Mouse (Mus musculus) intestine, postnatal 0 days (tissue): ENCODE measurements around the gene Ufsp1. TPM values are rescaled to one million over a fixed set of nuclear protein-coding genes. Genes with fewer than 3 reads are reported as not detected.

Source experiments
- ATAC-seq: fragments of 200-750 bp; cut with Nextera tagmentation; 2 replicates; pipeline ENCODE4 v1.8.0; 2017; ENCODE audit warnings: mild to moderate bottlenecking, moderate TSS enrichment, moderate library complexity
- H3K27ac ChIP-seq: fragments of 300-500 bp; sonication (generic); 2 replicates; pipeline ENCODE4 v1.5.1; 2014; ENCODE audit warnings: mild to moderate bottlenecking, low read depth, low read length, moderate library complexity
- H3K27me3 ChIP-seq: fragments of 300-500 bp; sonication (generic); replicated peaks from 2 replicates; pipeline ENCODE4 v1.6.1; 2014; ENCODE audit warnings: low read length, mixed read lengths; ENCODE audit not compliant: control insufficient read depth, insufficient read depth
- H3K36me3 ChIP-seq: fragments of 300-500 bp; sonication (generic); 2 replicates; pipeline ENCODE4 v1.6.1; 2014; ENCODE audit warnings: mild to moderate bottlenecking, moderate library complexity; ENCODE audit not compliant: control insufficient read depth, insufficient read depth
- H3K4me1 ChIP-seq: fragments of 300-500 bp; sonication (generic); replicated peaks from 2 replicates; pipeline ENCODE4 v1.6.1; 2014; ENCODE audit warnings: antibody characterized with exemption, low read length, mixed read lengths; ENCODE audit not compliant: control insufficient read depth, insufficient read depth
- H3K4me2 ChIP-seq: fragments of 300-500 bp; sonication (generic); replicated peaks from 2 replicates; pipeline ENCODE4 v1.6.1; 2014; ENCODE audit warnings: low read depth, mild to moderate bottlenecking, moderate library complexity
- H3K4me3 ChIP-seq: fragments of 300-500 bp; sonication (generic); 2 replicates; pipeline ENCODE4 v1.5.1; 2014; ENCODE audit warnings: low read depth, low read length
- H3K9ac ChIP-seq: fragments of 300-500 bp; sonication (generic); 2 replicates; pipeline ENCODE4 v1.6.1; 2014; ENCODE audit warnings: mild to moderate bottlenecking, low read depth, low read length
- H3K9me3 ChIP-seq: fragments of 300-500 bp; sonication (generic); 2 replicates; pipeline ENCODE4 v1.6.1; 2016; ENCODE audit warnings: mixed run types; ENCODE audit not compliant: control insufficient read depth
- CTCF ChIP-seq: sonication (generic); IDR thresholded peaks from 2 replicates; pipeline ENCODE4 v1.5.1; 2016; ENCODE audit warnings: low read depth, mild to moderate bottlenecking, control low read depth, antibody characterized with exemption, moderate library complexity
- WGBS: fragments of 180-500 bp; shearing (Covaris S2); extraction: QIAGEN DNeasy Blood & Tissue Kit; methylation state at CpG from one replicate; pipeline ENCODE4 v1.1.7; 2014; 5-methylcytosine and 5-hydroxymethylcytosine counted together
- polyA plus RNA-seq: library from polyadenylated mRNA; unstranded; fragments of >200 nt; fragmentation: Nextera tagmentation; extraction: Ambion mirVana; gene quantifications from 2 replicates; pipeline ENCODE4 v1.2.1, GENCODE M21; 2015

The Ufsp1 gene
- polyA plus RNA-seq, 1 experiment from 2014 or later: 10.4 TPM

DNA sequence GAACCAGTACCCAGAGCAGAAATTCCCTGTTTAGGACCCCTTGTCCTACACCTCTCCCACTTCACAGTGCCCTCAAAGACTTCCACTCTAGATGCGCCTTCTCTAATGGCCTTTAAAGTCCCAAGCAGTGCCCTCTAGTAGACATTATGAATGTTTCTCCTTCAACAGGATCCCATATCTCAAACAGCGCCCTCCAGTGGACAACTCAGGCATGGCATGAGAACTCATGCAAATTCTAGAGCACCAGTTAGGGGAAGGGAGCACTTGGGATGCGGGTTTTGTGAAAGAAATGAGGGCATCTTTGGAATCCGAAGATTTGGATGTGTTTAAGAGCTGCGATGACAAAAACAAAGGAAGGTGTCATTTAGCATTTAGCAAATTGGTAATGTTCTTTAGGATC lies 9.4 kb upstream of the Ufsp1 start:
- peaks cover 24% of the 10 kb centered on the region for H3K27me3 ChIP-seq
- peaks cover 8% of the 10 kb centered on the region for H3K4me1 ChIP-seq
- no peak overlapping the region for H3K4me2 ChIP-seq
- peak; percentile 87 for TF ChIP-seq CTCF
- no peaks in the 10 kb centered on the region for H3K36me3 ChIP-seq
- H3K27ac ChIP-seq: no peak overlapping the region
- no peak overlapping the region for H3K9ac ChIP-seq
- WGBS: 69% methylated on average over 5 of the region's 5 CpGs
- ATAC-seq: no peak
- no peaks in the 10 kb centered on the region for H3K9me3 ChIP-seq
- H3K4me3 ChIP-seq: no peak overlapping the region

DNA sequence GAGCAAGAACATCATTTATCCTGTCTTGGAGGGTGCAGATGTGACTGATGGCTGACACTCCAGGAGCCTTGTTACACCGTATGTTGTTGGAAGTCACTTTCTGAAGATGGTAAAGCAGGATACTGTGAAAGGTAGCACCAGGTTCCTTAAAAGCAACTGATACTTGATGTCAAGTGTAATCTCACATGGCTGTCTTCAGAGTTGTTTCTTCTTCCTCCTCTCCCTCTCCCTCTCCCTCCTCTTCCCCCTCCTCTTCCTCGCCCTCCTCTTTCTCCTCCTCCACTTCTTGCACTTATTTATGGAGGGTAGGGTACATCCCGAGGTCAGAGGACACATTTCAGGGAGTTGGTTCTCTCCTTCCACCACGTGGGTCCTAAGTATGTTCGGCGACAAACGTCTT lies 8.4 kb upstream of the Ufsp1 start:
- Histone ChIP-seq H3K4me3 (no peak overlapping the region), H3K4me1 (peaks cover 8% of the 10 kb centered on the region), H3K9ac (no peak overlapping the region), H3K27me3 (peaks cover 24% of the 10 kb centered on the region), H3K36me3 (no peaks in the 10 kb centered on the region), H3K27ac (no peak overlapping the region), H3K9me3 (no peaks in the 10 kb centered on the region), H3K4me2 (no peak overlapping the region)
- TF ChIP-seq CTCF: no peak
- no peak for ATAC-seq
- 20% methylated on average over 7 of the region's 7 CpGs for WGBS

DNA sequence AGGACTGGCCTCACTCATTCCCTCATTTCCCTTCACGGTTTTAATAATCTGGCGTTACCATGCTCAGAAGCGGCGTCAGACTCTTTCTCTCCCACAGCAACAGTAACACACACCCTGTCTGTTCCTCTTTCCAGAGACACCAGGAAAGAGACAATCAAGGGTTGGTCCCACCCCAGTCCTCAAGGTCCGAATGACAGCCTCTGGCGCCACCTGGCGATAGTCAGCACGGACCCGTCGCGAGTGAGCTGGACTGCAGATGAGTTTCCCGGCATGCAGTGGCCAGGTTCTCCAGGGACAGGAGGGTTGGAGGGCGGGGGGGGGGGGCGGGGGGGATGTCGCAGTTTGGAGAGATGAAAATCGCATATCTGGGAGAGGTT lies 7.8 kb upstream of the Ufsp1 start:
- under 1% methylated on average over 16 of the region's 16 CpGs for WGBS
- Histone ChIP-seq H3K4me2 (peak overlapping the region; percentile 77), H3K27me3 (peaks cover 24% of the 10 kb centered on the region), H3K27ac (peak overlapping the region; percentile 50; the same call in 1 of the 2 replicates), H3K9ac (no peak overlapping the region), H3K36me3 (no peaks in the 10 kb centered on the region), H3K9me3 (no peaks in the 10 kb centered on the region), H3K4me1 (peaks cover 8% of the 10 kb centered on the region), H3K4me3 (peak overlapping the region; percentile 27)
- peak; percentile 91 for TF ChIP-seq CTCF
- peak; percentile 68 for ATAC-seq

DNA sequence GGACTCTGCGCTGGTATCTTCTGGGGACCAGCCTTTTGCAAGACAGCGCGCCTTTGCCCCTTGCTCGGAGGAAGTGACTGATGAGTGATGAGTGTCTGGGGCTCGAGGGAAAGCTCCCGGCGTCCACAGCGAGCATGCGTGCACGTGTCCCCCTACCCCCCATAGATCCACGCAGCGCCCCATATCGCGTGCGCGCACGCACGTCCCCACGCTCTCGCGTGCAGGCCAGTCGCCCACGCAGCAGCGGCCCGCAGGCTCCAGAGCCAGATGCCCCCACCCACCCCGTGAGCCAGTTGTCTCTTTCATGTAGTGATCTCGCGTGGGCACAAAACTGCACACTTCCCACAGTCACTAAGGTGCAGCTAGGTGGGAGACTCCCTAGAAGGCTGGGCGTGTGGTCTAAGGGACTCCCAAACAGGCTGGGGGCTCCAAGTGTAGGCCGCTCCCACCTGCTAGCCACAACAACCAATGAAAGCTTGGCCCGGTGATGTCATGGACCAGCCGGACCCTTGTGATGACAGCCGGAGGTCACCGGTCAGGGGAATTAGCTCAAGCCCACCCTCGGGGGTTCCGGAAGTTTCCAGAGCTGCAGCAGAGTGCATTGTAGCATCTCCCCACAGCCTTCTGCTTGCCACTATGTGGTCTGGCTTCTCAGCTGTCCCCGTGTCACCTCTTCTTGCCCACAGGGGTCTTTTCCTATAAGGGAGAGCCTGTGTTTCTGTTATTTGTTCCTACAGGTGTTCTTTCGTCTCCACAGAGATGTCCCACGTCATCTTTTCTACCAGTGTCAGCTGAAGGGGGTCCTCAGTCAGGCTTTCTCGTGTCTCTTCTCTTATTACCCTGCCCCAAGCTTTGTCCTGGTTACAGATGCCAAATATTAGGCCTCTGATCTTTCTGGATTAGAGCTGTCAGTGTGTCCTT lies 7.1 kb upstream of the Ufsp1 start, which contains the start of gene Ache:
TSS of gene Ache (plus strand) at position 488 of the 921 bp plus-strand sequence.
- 0 out of 2 replicates have a peak within 1 kb of the TSS, but pooled peaks have one; percentile 45 for H3K9ac ChIP-seq
- peaks cover 8% of the 10 kb centered on the region for H3K4me1 ChIP-seq
- H3K27ac ChIP-seq: peak within 1 kb of the TSS; percentile 50; the same call in 1 of the 2 replicates
- no peaks in the 10 kb centered on the region for H3K9me3 ChIP-seq
- H3K4me2 ChIP-seq: peak within 1 kb of the TSS; percentile 77
- TF ChIP-seq CTCF: no peak
- 5% methylated on average over 40 of the region's 40 CpGs for WGBS
- H3K4me3 ChIP-seq: peak within 1 kb of the TSS; percentile 41
- H3K27me3 ChIP-seq: peaks cover 24% of the 10 kb centered on the region
- ATAC-seq: peak; percentile 15; the same call in 1 of the 2 replicates
- H3K36me3 ChIP-seq: no peaks in the 10 kb centered on the region

DNA sequence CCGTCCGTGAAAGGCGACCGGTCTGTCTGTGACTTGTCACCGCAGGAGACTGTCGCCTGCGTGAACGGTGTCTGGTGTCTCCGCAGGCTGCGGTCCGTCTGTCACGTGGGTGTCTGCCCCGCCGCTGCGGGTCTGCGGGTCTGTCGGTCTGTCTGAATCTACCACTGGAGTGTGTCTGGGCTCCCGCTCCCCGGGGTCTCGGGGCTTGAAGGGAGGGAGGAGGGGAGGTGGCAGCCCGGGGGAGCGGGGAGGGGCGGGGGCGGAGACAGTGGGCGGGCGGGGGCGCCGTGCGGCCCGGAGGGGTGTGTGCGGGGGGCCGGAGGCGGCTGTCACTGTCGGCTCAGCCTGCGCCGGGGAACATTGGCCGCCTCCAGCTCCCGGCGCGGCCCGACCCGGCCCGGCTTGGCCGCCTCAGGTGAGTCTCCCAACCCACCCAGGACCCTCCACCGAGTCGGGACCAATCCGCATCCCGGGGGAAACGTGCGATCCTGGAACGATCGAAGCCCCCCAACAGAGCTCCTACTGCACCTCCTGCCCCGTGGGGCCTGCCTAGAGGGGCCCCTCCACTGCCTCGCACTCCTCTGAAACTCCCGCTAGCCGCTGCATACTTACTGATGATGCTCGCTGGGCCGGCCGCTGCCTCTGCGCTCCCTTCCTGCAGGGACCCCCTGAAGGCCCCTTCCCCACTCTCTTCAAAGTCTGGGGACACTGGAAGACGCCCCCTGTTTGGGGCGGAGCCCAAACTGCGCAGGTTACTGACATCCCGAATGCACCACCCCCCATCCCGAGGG lies 6.3 kb upstream of the Ufsp1 start:
- no peak for ATAC-seq

DNA sequence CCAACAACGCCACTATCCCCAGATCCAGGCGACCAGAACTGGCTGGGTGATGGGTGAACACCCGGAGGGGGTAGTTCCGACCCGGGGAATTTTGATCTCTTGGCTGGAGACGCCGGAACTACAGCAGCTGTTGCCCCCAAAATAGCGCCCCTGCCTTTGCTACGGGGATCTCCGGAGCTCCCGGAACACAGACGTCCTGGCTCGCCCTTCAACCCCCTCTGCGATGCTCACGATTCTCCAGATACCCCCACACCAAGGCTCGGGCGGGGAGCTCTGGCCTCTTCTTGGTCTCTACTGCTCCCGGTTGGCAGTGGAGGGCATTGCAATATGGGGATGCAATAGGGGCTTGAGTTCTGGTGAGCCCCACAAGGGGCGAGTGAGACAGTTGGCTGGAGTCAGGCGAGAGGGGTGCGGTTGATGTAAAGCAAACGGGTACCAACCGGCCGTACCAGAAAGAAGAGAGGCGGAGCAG lies 5.4 kb upstream of the Ufsp1 start:
- peak overlapping the region; percentile 77 for H3K4me2 ChIP-seq
- 4% methylated on average over 25 of the region's 25 CpGs for WGBS
- no peak overlapping the region for H3K27ac ChIP-seq
- no peak for ATAC-seq
- TF ChIP-seq CTCF: peak; percentile 71
- peaks cover 10% of the 10 kb centered on the region for H3K4me1 ChIP-seq
- no peak overlapping the region for H3K9ac ChIP-seq
- H3K27me3 ChIP-seq: peaks cover 24% of the 10 kb centered on the region
- H3K36me3 ChIP-seq: no peaks in the 10 kb centered on the region
- no peaks in the 10 kb centered on the region for H3K9me3 ChIP-seq
- H3K4me3 ChIP-seq: peak overlapping the region; percentile 9

More for the DNA sequence above, 6.3 kb upstream of the Ufsp1 start:
- peak overlapping the region; percentile 77 for H3K4me2 ChIP-seq
- H3K36me3 ChIP-seq: no peaks in the 10 kb centered on the region
- no peak for TF ChIP-seq CTCF
- H3K9ac ChIP-seq: 0 out of 2 replicates have a peak overlapping the region, but pooled peaks have one; percentile 45
- WGBS: under 1% methylated on average over 56 of the region's 65 CpGs
- no peak overlapping the region; the same call in 1 of the 2 replicates for H3K27ac ChIP-seq
- peaks cover 10% of the 10 kb centered on the region for H3K4me1 ChIP-seq
- peaks cover 24% of the 10 kb centered on the region for H3K27me3 ChIP-seq
- peak overlapping the region; percentile 41 for H3K4me3 ChIP-seq
- no peaks in the 10 kb centered on the region for H3K9me3 ChIP-seq
